Mouse (Mus musculus): Measurements from ENCODE around the gene Utp11. TPM values are rescaled to one million over a fixed set of nuclear protein-coding genes. Genes with fewer than 3 reads are reported as not detected.
"Not testable (repeated sequence)": the region's sequence is repeated elsewhere in the genome, so short reads cannot be mapped to it uniquely, and the experiment has no call there.

Gene Utp11
- polyA plus RNA-seq, 1 experiment from 2014 or later: 81.9 TPM

DNA sequence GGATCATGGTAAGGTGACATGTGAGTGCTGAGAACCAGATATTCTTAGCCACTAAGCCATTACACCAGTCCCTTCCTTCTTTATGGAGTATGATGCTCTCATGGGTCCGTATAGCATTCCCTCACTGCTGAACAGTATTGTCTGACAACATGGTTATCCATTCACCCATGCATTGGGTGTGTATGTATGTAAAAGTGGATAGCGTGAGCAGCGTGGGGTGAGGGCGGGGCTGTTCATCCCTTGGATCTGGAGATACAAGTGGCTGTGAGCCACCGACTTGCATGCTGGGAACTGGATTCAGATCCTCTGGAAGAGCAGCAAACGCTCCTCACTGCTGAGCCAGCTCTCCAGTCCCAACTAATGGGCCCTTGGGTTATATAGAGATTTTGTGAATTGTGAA is 19.2 kb upstream of the Utp11 start:
- no peak overlapping the region for H3K4me3 ChIP-seq (replicated peaks)
- H3K4me1 ChIP-seq: peaks cover 46% of the 10 kb centered on the region
- H3K9me3 ChIP-seq (replicated peaks): no peaks in the 10 kb centered on the region
- H3K4me2 ChIP-seq: no peak overlapping the region
- no peak overlapping the region for H3K9ac ChIP-seq
- no peak for ATAC-seq (replicated peaks; ENCODE audit: low FRiP score)
- H3K36me3 ChIP-seq: peaks cover 23% of the 10 kb centered on the region
- H3K27ac ChIP-seq: no peak overlapping the region
- H3K27me3 ChIP-seq: no peaks in the 10 kb centered on the region
- 85% methylated on average over 6 of the region's 6 CpGs for WGBS

DNA sequence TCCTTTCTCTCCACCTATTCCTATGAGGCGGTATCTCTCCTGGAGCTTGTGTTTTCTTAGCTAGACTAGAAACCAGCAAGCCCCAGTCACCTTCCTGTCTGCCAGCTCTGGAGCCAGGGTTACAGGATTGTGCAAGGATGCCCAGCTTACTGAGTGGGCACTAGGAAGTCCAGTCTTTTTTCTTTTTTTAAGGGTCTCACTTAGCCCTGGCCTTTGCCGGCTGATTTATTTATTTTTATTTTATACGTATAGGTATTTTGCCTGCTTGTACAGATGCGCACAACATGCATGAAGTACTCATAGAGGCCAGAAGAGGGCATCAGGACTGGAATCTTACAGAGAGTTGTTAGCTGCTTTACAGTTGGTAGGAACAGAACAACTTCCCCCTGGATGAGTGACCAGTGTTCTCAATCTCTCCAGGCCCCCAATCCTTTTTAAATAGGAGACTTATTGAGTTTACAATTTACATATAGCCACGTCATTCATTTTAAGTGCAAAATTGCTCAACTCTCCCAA is 17.4 kb upstream of the Utp11 start:
- Histone ChIP-seq H3K36me3 (peaks cover 20% of the 10 kb centered on the region), H3K4me2 (peak overlapping the region; percentile 75; the same call in 1 of the 2 replicates), H3K4me3 (replicated peaks) (no peak overlapping the region), H3K27ac (no peak overlapping the region), H3K27me3 (no peaks in the 10 kb centered on the region), H3K9me3 (replicated peaks) (no peaks in the 10 kb centered on the region), H3K4me1 (peaks cover 51% of the 10 kb centered on the region), H3K9ac (no peak overlapping the region)
- ATAC-seq (replicated peaks; ENCODE audit: low FRiP score): no peak
- WGBS: 13% methylated on average over 5 of the region's 5 CpGs

DNA sequence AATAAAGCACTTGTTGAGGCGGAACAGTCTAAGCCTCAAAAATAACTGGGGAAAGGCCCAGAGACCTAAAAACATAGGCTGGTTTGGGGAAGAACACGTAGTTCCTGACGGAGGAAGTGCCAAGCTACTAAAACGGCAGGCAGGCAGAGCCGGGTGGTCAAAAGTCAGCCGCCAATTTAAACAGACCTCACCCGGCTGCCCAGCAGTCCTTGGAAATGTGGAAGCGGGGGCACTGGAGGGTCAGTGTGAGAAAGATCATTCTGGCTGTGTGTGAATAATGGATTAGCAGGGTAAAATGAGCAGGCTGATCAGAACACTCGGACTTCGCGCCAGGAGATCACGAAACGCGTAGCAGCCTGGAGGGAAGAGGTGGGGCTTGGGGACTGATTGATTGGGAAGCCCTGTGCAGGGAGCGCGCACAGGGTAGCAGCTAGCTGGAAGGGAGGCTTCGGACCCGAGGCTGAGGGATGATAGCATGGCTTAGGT is 16.6 kb upstream of the Utp11 start:
- peak overlapping the region; percentile 94 for H3K27ac ChIP-seq
- H3K4me1 ChIP-seq: peaks cover 52% of the 10 kb centered on the region
- peak overlapping the region; percentile 37; the same call in 1 of the 2 replicates for H3K9ac ChIP-seq
- H3K27me3 ChIP-seq: no peaks in the 10 kb centered on the region
- H3K9me3 ChIP-seq (replicated peaks): no peaks in the 10 kb centered on the region
- H3K4me2 ChIP-seq: peak overlapping the region; percentile 75
- H3K4me3 ChIP-seq (replicated peaks): peak overlapping the region; percentile 29
- 4% methylated on average over 18 of the region's 18 CpGs for WGBS
- H3K36me3 ChIP-seq: peaks cover 20% of the 10 kb centered on the region
- no peak for ATAC-seq (replicated peaks; ENCODE audit: low FRiP score)

- no peaks in the 10 kb centered on the region for H3K9me3 ChIP-seq (replicated peaks)
- peak overlapping the region; percentile 75 for H3K4me2 ChIP-seq
- peak; percentile 88 for ATAC-seq (replicated peaks; ENCODE audit: low FRiP score)
- H3K4me1 ChIP-seq: peaks cover 61% of the 10 kb centered on the region
- H3K27ac ChIP-seq: peak overlapping the region; percentile 94
- WGBS: 2% methylated on average over 41 of the region's 41 CpGs
- H3K4me3 ChIP-seq (replicated peaks): peak overlapping the region; percentile 42
- 0 out of 2 replicates have a peak overlapping the region, but pooled peaks have one; percentile 30 for H3K9ac ChIP-seq
- H3K36me3 ChIP-seq: peaks cover 20% of the 10 kb centered on the region
- H3K27me3 ChIP-seq: no peaks in the 10 kb centered on the region
Observed at GRCm38 (mm10) chr4:124708518-124709477, 15.4 kb upstream of the Utp11 start.

DNA sequence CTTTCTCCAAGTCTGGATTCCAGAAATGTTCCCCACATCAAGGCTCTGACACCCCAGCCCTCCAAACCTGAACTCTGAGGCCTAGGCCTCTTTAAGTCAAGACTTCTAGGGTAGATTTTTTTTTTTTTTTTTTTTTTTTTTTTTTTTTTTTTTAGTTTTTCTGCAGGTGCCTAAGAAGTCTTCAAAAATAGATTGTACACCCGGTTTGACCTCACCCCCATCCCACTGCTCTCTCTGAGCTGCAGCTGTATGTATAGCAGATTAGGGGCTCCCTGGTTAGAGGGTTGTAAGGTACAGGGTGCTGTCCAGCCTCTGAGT is 14.8 kb upstream of the Utp11 start:
- H3K4me2 ChIP-seq: peak overlapping the region; percentile 75
- peaks cover 20% of the 10 kb centered on the region for H3K36me3 ChIP-seq
- not testable (repeated sequence) for H3K9me3 ChIP-seq (replicated peaks); ATAC-seq (replicated peaks; ENCODE audit: low FRiP score); H3K9ac ChIP-seq; H3K27me3 ChIP-seq
- WGBS: 20% methylated on average over 1 of the region's 1 CpGs
- peak overlapping the region; percentile 42 for H3K4me3 ChIP-seq (replicated peaks)
- peak overlapping the region; percentile 94 for H3K27ac ChIP-seq
- peaks cover 68% of the 10 kb centered on the region for H3K4me1 ChIP-seq

GRCm38 (mm10) chr4:124707381-124708199 is 14.2 kb upstream of the Utp11 start:
- Histone ChIP-seq H3K36me3 (peaks cover 20% of the 10 kb centered on the region), H3K27ac (peak overlapping the region; percentile 94; the same call in 1 of the 2 replicates), H3K4me1 (peaks cover 71% of the 10 kb centered on the region)
- not testable (repeated sequence) for H3K4me2 ChIP-seq; ATAC-seq (replicated peaks; ENCODE audit: low FRiP score); H3K9ac ChIP-seq; H3K4me3 ChIP-seq (replicated peaks); H3K27me3 ChIP-seq; H3K9me3 ChIP-seq (replicated peaks)
- WGBS: 91% methylated on average over 25 of the region's 25 CpGs

GRCm38 (mm10) chr4:124705661-124706269 is 12.4 kb upstream of the Utp11 start:
- H3K4me2 ChIP-seq: peak overlapping the region; percentile 48

DNA sequence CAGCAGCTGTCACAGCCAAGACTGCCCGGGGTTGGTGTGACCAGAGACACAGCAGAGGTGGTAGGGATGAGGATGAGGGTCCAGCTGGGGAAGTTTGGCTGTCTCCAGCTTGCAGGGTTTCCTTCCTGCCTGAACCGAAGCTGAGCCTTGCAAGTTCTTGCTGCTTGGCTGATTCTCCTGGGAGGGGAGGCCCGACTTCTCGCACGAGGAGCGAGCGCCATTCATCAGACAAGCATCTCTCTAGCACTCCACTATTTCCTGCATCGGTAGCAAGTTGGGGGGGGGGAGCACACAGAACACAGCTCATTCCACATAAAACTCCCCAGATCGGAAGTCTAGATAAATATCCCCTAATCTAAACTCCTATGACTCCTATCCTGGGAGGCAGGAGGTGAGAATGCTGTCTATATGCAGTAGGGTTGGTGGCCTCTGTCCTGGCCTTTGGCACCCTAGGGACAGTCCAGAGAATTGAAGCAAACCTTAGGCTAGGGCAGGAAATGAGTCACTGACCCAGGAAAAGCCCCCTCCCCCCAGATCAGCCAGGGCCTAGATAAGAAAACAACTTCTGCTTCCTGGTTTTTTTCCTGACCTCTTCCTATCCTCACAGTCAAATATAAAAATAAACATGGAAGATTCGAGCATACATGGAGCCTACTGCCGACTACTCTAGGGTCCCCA is 11.5 kb upstream of the Utp11 start:
- ATAC-seq (replicated peaks; ENCODE audit: low FRiP score): peak; percentile 16; the same call in 1 of the 2 replicates
- H3K36me3 ChIP-seq: peaks cover 20% of the 10 kb centered on the region
- WGBS: 6% methylated on average over 11 of the region's 11 CpGs
- H3K27ac ChIP-seq: peak overlapping the region; percentile 95
- H3K9me3 ChIP-seq (replicated peaks): no peaks in the 10 kb centered on the region
- H3K27me3 ChIP-seq: no peaks in the 10 kb centered on the region
- H3K9ac ChIP-seq: peak overlapping the region; percentile 38
- peaks cover 84% of the 10 kb centered on the region for H3K4me1 ChIP-seq
- 0 out of 2 replicates have a peak overlapping the region, but pooled peaks have one; percentile 12 for H3K4me3 ChIP-seq (replicated peaks)
- H3K4me2 ChIP-seq: peak overlapping the region; percentile 48

More at GRCm38 (mm10) chr4:124705661-124706269, 12.4 kb upstream of the Utp11 start:
- Histone ChIP-seq H3K36me3 (peaks cover 20% of the 10 kb centered on the region), H3K27ac (peak overlapping the region; percentile 95), H3K4me3 (replicated peaks) (no peak overlapping the region), H3K9ac (no peak overlapping the region), H3K27me3 (no peaks in the 10 kb centered on the region), H3K9me3 (replicated peaks) (no peaks in the 10 kb centered on the region), H3K4me1 (peaks cover 86% of the 10 kb centered on the region)
- 82% methylated on average over 23 of the region's 23 CpGs for WGBS
- ATAC-seq (replicated peaks; ENCODE audit: low FRiP score): no peak

DNA sequence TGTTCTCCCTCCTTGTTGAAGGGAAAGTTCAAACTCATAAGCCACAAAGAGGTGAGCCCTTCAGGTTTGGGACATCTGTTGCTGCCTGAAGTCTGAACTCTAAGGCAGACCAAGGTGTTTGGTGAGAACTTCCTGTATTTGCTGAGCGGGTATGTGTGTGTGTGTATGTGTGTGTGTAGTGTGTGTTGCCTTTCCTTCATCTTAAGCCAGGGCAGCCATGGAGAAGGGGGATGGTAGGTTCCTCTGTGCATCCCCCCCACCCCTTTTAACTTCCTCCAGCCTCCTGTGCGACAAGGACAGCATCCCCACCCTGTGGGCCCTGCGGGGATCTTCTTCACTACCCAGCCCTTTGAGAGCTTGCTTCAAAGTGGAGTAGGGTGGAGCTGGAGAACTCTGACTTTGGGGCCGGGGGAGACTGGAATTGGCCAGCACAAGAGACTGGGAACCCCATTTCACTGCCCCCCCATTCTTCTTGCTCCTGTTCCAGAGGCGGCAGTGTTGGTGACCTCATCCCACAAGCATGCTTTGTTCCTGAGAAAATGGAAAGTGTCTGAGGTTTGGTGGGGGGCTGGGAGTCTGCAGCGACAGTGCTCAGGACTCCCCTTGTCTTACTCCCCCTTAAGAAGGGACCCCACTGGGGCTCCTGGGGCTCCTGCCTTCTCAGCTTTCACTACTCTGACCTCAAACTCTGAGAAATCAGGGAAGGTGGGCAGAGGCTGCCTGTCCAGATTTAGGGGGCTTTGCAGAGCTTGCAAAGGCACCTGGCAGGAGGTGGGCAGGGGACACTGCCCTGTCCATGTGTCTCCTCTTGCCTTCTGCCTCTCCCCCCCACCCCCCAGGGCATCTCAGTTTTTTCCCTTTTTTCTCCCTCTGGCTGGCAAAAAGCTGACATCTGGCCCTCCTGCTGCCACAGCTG is 10.7 kb upstream of the Utp11 start:
- peaks cover 81% of the 10 kb centered on the region for H3K4me1 ChIP-seq
- H3K4me2 ChIP-seq: peak overlapping the region; percentile 48
- H3K36me3 ChIP-seq: peaks cover 20% of the 10 kb centered on the region
- peak overlapping the region; percentile 38 for H3K9ac ChIP-seq
- 10% methylated on average over 6 of the region's 6 CpGs for WGBS
- no peaks in the 10 kb centered on the region for H3K27me3 ChIP-seq
- no peak for ATAC-seq (replicated peaks; ENCODE audit: low FRiP score)
- H3K27ac ChIP-seq: peak overlapping the region; percentile 95
- H3K4me3 ChIP-seq (replicated peaks): peak overlapping the region; percentile 12
- H3K9me3 ChIP-seq (replicated peaks): no peaks in the 10 kb centered on the region

- H3K9ac ChIP-seq: no peak overlapping the region
- H3K27me3 ChIP-seq: no peaks in the 10 kb centered on the region
- no peaks in the 10 kb centered on the region for H3K9me3 ChIP-seq (replicated peaks)
- peaks cover 20% of the 10 kb centered on the region for H3K36me3 ChIP-seq
- ATAC-seq (replicated peaks; ENCODE audit: low FRiP score): no peak
- 48% methylated on average over 2 of the region's 2 CpGs for WGBS
- H3K4me2 ChIP-seq: peak overlapping the region; percentile 48
- peak overlapping the region; percentile 7; the same call in 1 of the 2 replicates for H3K4me3 ChIP-seq (replicated peaks)
- H3K27ac ChIP-seq: peak overlapping the region; percentile 95
- peaks cover 74% of the 10 kb centered on the region for H3K4me1 ChIP-seq
Observed at GRCm38 (mm10) chr4:124703406-124703805, 10.0 kb upstream of the Utp11 start.
